Mouse (Mus musculus): ENCODE results near the gene Ints2.
A peak's percentile ranks its signal among the peaks of the same experiment; 100 is the strongest.

Ints2 gene

GRCm38 (mm10) chr11:86174173-86174572 lies 83.2 kb downstream of the Ints2 start:
- DNase-seq (ENCODE audit: extremely low read depth, low read depth), result peak; percentile 6

GRCm38 (mm10) chr11:86170743-86171142 lies 86.6 kb downstream of the Ints2 start:
- DNase-seq (ENCODE audit: extremely low read depth, low read depth), result no peak

All from MEL-GATA-1-ER (cell line).